Mouse (Mus musculus) R1 (cell line): ENCODE data around the gene Il12a.
A peak's percentile ranks its signal among the peaks of the same experiment; 100 is the strongest.
"Not testable (repeated sequence)": the region's sequence is repeated elsewhere in the genome, so short reads cannot be mapped to it uniquely, and the experiment has no call there.

ENCODE experiments used
- DNase-seq: peaks from one replicate; pipeline ENCODE4 v3.0.0-alpha.2; 2018; ENCODE audit warnings: low read depth, low spot score

Il12a gene

DNA sequence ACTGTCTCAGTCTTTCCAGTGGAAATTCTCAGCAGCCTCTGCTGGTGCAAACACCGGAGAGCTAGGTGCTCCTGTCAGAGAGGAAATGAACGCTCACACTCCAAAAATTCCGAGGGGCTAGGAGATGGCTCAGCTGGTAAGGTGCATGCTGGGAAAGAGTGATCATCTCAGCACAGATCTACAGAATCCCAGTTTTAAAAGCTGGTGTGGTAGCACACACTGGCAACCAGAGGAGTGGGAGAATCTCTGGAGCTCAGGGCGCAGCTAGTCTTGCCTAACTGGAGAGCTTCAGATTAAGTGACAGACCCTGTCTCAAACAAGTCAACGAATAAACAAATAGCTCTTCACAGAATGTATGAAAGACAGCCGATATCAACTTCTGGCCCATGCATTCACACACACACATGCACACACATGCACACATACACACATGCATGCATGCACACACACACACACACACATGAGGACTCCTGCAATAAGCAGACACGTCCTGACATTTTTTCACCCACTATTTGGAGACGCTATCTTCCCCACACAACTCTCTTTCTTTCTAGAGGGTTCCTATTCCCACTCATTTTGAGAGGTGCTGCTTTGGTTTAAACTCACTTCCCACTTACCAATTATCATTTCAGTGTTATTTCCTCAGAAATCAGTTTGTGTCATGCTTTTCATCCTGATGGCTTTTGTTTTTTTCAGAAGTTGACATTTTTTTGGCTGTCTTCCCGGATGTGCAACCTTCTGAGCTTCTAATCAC lies 52.5 kb downstream of the Il12a start:
- DNase-seq: no peak

DNA sequence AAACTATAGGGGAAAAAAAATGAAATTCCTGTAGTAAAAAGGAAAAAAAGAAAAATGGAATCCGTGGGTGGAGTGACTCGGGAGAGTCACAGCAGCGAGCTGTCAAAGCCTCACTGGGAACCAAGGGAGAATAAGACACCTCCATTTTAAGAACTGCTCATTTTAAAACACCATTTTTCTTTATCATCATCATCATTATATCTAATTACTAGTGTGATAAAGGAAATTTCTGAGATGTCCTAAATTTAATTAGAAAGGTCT lies 53.0 kb downstream of the Il12a start:
- DNase-seq: no peak

DNA sequence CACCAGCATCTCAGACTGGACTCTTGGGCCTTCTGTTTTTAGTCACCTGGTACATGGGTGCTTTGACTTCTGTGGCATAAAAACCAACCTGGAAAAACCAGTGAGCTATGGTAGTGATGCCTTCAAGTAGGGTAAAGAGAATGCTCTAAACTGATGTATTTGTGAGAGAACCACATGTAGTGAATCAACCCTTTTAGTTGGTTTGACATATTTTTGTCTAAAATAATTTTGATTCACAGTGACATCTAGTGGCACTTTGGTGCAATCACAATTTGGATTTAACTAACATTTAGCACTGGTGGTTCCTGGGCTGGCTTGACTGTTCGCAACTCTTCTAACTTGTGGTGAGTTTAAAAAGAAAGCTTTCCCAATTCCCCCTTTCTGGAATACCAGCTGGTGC lies 53.7 kb downstream of the Il12a start:
- DNase-seq: peak; percentile 29

DNA sequence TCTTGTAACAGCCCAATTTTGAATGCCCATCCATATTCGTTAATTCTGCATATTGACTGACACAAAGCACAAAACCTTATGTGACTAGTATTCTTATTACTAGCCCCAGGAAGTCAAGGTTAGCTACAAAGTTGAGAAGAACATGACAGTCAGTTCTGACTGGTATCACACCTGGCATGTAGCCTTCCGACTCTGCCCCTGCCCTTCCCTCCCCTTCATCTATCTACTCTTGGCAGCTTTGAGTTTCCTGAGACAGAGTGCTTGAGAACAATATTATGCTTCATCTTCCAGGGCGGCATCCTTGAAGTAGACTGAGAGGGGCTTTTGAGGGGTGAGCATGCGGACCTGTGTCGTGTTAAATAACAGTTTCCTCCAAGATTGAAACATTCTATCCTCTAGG lies 54.6 kb downstream of the Il12a start:
- DNase-seq: no peak

DNA sequence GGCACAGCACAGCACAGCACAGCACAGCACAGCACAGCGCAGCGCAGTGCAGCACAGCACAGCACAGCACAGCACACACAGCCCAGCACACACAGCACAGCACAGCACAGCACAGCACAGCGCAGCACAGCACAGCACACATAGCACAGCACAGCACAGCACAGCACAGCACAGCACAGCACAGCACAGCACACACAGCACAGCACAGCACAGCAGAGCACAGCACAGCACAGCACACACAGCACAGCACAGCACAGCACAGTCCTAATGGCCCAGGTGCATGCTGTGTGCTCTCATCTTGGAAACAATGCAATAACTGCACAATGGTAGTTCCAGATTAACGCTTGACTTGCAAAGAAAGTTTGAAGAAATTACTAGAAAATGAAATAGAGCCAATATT lies 55.8 kb downstream of the Il12a start:
- DNase-seq: not testable (repeated sequence)
